Mouse (Mus musculus) left cerebral cortex, postnatal 10 days (tissue): ENCODE results near the gene Hacd2. TPM values are rescaled to one million over a fixed set of nuclear protein-coding genes. Genes with fewer than 3 reads are reported as not detected.
A peak's percentile ranks its signal among the peaks of the same experiment; 100 is the strongest.

ENCODE experiments used
- DNase-seq, 2 experiments: peaks; one replicate each; pipeline ENCODE4 v3.0.0; 2021 to 2022; ENCODE audit warnings: low spot score in 2 of 2, mixed read lengths in 1 of 2; ENCODE audit errors: extremely low spot score in 1 of 2
- intact Hi-C: fragments of 180-260 bp; cut with DNase I; formaldehyde crosslinking; loops from one replicate; pipeline ENCODE4 v1.15.1; 2025
- total RNA-seq, 2 experiments: library from RNA; stranded (reverse); gene quantifications; 2 replicates each; pipeline ENCODE4 v1.2.3; 2021

Gene Hacd2
- total RNA-seq, 2 experiments from 2014 or later = 26.1 to 41.7 TPM

GRCm38 (mm10) chr16:35154641-35155390 is 132.6 kb downstream of the Hacd2 start, which contains the start of gene Adcy5:
TSS of gene Adcy5 (plus strand) at chr16:35154877.
- DNase-seq = peak in 1 of 2 experiments; percentile 72
- intact Hi-C loops = loop anchor here (2.0 to 5.0 kb wide), 3 partner anchors 43 to 116 kb away; no protein-coding TSS in a partner anchor

DNA sequence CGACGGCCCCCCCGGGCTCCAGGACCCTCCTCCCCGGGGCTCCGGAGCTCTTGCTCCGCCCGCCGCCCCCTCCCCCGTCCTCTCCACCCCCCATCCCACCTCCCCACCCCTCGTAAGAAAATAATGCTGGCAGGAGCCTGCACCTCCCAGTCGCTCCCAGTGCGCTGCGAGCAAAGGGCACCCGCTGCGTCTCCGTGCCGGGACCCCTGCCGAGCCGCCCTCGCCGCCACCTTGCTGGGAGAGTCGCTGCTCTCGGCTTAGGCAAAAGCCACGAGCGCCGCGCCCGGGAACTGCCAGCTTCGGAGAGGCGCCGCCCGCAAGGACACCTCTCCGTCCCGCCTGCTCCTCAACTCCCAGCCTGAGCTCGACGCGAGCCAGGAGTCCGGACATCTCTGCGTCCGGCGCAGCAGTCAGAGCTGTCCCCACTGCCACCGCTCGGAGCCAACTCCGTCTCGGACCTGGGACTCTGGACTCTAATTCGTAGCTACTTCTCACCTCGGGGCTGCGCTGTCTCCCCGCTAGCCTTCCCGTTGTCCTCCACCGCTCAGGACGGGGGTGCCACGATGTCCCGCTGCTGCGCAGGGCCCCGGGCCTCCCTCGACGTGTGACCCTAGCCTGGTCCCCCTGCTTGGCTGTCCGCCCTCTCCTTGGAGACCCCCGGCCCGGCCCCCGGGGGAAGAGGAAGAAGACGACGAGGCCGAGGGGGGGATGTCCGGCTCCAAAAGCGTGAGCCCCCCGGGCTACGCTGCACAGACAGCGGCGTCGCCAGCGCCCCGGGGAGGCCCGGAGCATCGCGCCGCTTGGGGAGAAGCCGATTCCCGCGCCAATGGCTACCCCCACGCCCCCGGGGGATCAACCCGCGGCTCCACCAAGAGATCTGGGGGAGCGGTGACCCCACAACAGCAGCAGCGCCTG is 133.4 kb downstream of the Hacd2 start:
- peak in 1 of 2 experiments; percentile 71 for DNase-seq
- intact Hi-C loops = loop anchor here (2.0 to 5.0 kb wide), 3 partner anchors 43 to 115 kb away; no protein-coding TSS in a partner anchor

- DNase-seq = peak in 1 of 2 experiments; percentile 77
- intact Hi-C loops = loop anchor here (5.0 kb wide), 2 partner anchors 44 to 99 kb away; no protein-coding TSS in a partner anchor
Observed at GRCm38 (mm10) chr16:35156306-35156695, 134.1 kb downstream of the Hacd2 start.

DNA sequence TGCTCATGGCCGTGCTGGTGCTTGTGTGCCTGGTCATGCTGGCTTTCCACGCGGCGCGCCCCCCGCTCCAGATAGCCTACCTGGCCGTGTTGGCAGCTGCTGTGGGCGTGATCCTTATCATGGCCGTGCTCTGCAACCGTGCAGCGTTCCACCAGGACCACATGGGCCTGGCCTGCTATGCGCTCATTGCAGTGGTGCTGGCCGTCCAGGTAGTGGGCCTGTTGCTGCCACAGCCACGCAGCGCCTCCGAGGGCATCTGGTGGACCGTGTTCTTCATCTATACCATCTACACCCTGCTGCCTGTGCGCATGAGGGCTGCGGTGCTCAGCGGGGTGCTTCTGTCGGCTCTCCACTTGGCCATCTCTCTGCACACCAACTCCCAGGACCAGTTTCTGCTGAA is 134.6 kb downstream of the Hacd2 start:
- peak in 1 of 2 experiments; percentile 37 for DNase-seq
- intact Hi-C loops = loop anchor here (5.0 kb wide), 2 partner anchors 45 to 100 kb away; no protein-coding TSS in a partner anchor

Other genes starting within 250 kb of the Hacd2 start
- gene Adcy5, start 132.4 kb downstream of the Hacd2 start, total RNA-seq = 10 to 100 TPM; 81.7 to 99.9 TPM